Mouse (Mus musculus): ENCODE data around the gene Gm49388.

DNA sequence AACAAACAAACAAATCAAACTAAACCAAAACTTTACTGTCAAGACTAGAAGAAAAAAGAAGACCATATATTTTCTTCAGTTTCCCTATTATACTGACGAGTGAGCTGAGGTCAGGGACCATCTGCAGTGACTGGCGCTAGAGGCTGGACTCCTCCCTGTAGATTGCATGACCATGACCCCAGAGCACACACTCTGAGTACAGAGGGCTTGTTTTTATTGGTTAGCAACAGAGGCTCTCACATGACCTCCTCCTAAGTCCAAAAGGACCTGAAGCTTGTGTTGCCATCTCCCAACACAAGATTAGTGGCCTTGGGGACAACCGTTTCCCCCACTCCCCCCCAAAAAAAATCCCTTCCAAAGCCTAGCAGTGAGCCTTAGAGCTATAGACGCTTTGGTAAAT is 28.4 kb downstream of the Gm49388 start:
- TF ChIP-seq TAL1 (IDR thresholded peaks at IDR 0.05; ENCODE audit: low read length) (no peak), GATA1 (IDR thresholded peaks at IDR 0.05; ENCODE audit: low read length) (no peak)

Data from erythroblast, embryonic 14.5 days (primary cell).